Mouse (Mus musculus): Measurements from ENCODE around the gene Mfsd14a.
"Not testable (repeated sequence)": the region's sequence is repeated elsewhere in the genome, so short reads cannot be mapped to it uniquely, and the experiment has no call there.

Mfsd14a gene

GRCm38 (mm10) chr3:116662463-116662863 is at the start of gene Mfsd14a:
Gene Mfsd14a (minus strand): TSS chr3:116662677.
- peak; percentile 94 for DNase-seq (ENCODE audit: low spot score)

GRCm38 (mm10) chr3:116711624-116712435 is 49.4 kb upstream of the Mfsd14a start:
- DNase-seq (ENCODE audit: low spot score) = peak; percentile 55

GRCm38 (mm10) chr3:116710941-116711340 is 48.5 kb upstream of the Mfsd14a start:
- no peak for DNase-seq (ENCODE audit: low spot score)

GRCm38 (mm10) chr3:116705637-116706204 is 43.2 kb upstream of the Mfsd14a start:
- DNase-seq (ENCODE audit: low spot score) = no peak

GRCm38 (mm10) chr3:116703835-116704234 is 41.4 kb upstream of the Mfsd14a start:
- no peak for DNase-seq (ENCODE audit: low spot score)

GRCm38 (mm10) chr3:116702647-116703272 is 40.3 kb upstream of the Mfsd14a start:
- no peak for DNase-seq (ENCODE audit: low spot score)

- DNase-seq (ENCODE audit: low spot score) = no peak
These were observed 39.1 kb upstream of the Mfsd14a start for GRCm38 (mm10) chr3:116701601-116702000.

GRCm38 (mm10) chr3:116698786-116699185 is 36.3 kb upstream of the Mfsd14a start:
- no peak for DNase-seq (ENCODE audit: low spot score)

- DNase-seq (ENCODE audit: low spot score) = no peak
These were observed 33.1 kb upstream of the Mfsd14a start for GRCm38 (mm10) chr3:116695666-116695985.

GRCm38 (mm10) chr3:116694955-116695665 is 32.6 kb upstream of the Mfsd14a start:
- no peak for DNase-seq (ENCODE audit: low spot score)

- no peak for DNase-seq (ENCODE audit: low spot score)
These were observed 31.8 kb upstream of the Mfsd14a start for GRCm38 (mm10) chr3:116694312-116694711.

- no peak for DNase-seq (ENCODE audit: low spot score)
These were observed 18.7 kb upstream of the Mfsd14a start, which contains the start of gene Gm43191 for GRCm38 (mm10) chr3:116681160-116681559. Gene Gm43191 (minus strand): TSS chr3:116681260.

GRCm38 (mm10) chr3:116664281-116664680 is 1.8 kb upstream of the Mfsd14a start:
- not testable (repeated sequence) for DNase-seq (ENCODE audit: low spot score)

- DNase-seq (ENCODE audit: low spot score) = peak; percentile 12
These were observed 535 bp downstream of the Mfsd14a start for GRCm38 (mm10) chr3:116661870-116662414.

GRCm38 (mm10) chr3:116661288-116661869 is 1.1 kb downstream of the Mfsd14a start:
- DNase-seq (ENCODE audit: low spot score) = no peak

GRCm38 (mm10) chr3:116659856-116660430 is 2.5 kb downstream of the Mfsd14a start:
- no peak for DNase-seq (ENCODE audit: low spot score)

GRCm38 (mm10) chr3:116658928-116659565 is 3.4 kb downstream of the Mfsd14a start:
- DNase-seq (ENCODE audit: low spot score) = no peak

- no peak for DNase-seq (ENCODE audit: low spot score)
These were observed 6.1 kb downstream of the Mfsd14a start for GRCm38 (mm10) chr3:116656184-116656965.

- not testable (repeated sequence) for DNase-seq (ENCODE audit: low spot score)
These were observed 8.4 kb downstream of the Mfsd14a start for GRCm38 (mm10) chr3:116654051-116654450.
